In genomic region chr3:14945627-14946026, GRCm38 (mm10) we compare ENCODE assay signal across 30 mouse cellular contexts. TPM values are rescaled to one million over a fixed set of nuclear protein-coding genes. Genes with fewer than 3 reads are reported as not detected.
DNase-seq lines count a peak whose midpoint lies in the region; ATAC-seq and TF ChIP-seq lines count a peak whose summit lies in the region.
"Had no signal": no experiment of that assay in that cellular context is flagged by ENCODE, and none has a peak within 500 bp of the region (broad histone marks: within the 10 kb centered on the region; RNA-seq: fewer than 3 reads in every experiment).

No protein-coding gene starts in this region.

- H3K9me3 ChIP-seq in kidney, embryonic 15.5 days (replicated peaks), result no peaks in the 10 kb centered on the region
- H3K9me3 ChIP-seq: embryonic facial prominence, embryonic 10.5 days; embryonic facial prominence, embryonic 13.5 days; forebrain, embryonic 12.5 days; forebrain, embryonic 15.5 days; G1E; heart, embryonic 12.5 days; heart, embryonic 15.5 days; hindbrain, embryonic 10.5 days; hindbrain, embryonic 13.5 days had no signal

- WGBS in kidney, adult 2 months, result 27% methylated on average over 2 of the region's 2 CpGs
- WGBS in kidney, embryonic 15.5 days, result 63% methylated on average over 2 of the region's 2 CpGs

- H3K4me3 ChIP-seq in kidney, adult 2 months (ENCODE audit: insufficient read depth, low read depth, low read length), result no peak overlapping the region
- H3K4me3 ChIP-seq in kidney, embryonic 15.5 days (replicated peaks), result no peak overlapping the region
- H3K4me3 ChIP-seq: embryonic facial prominence, embryonic 10.5 days; embryonic facial prominence, embryonic 13.5 days; erythroblast, embryonic 14.5 days; forebrain, embryonic 12.5 days; forebrain, embryonic 15.5 days; heart, embryonic 12.5 days; heart, embryonic 15.5 days; hindbrain, embryonic 10.5 days; hindbrain, embryonic 13.5 days had no signal

- peak; percentile 66 for DNase-seq in kidney, adult 2 months
- DNase-seq in kidney, postnatal 25 days, result no peak
- DNase-seq in kidney, postnatal 4 days, result no peak
- peak; percentile 18 for DNase-seq in kidney, postnatal 14 days
- no peak for DNase-seq in natural killer cell, adult 2 months (ENCODE audit: low spot score in 2 of 2)
- DNase-seq: adrenal gland, adult 2 months; adrenal gland, postnatal 14 days; B cell, adult 2 months; cerebellum, adult 11-12 months; cerebellum, adult 8-10 months; cerebellum, postnatal 10 days; cerebellum, postnatal 36 days; embryo, embryonic 11 days; gastrocnemius, postnatal 25 days; heart, adult 18-20 months; heart, postnatal 10 days; heart, postnatal 36 days had no signal

- peaks cover 4% of the 10 kb centered on the region; the same call in 1 of the 2 replicates for H3K4me1 ChIP-seq in kidney, adult 2 months (ENCODE audit: control insufficient read depth, insufficient read depth, low read length)
- H3K4me1 ChIP-seq in kidney, embryonic 15.5 days, result no peaks in the 10 kb centered on the region
- H3K4me1 ChIP-seq: embryonic facial prominence, embryonic 10.5 days; embryonic facial prominence, embryonic 13.5 days; forebrain, embryonic 12.5 days; forebrain, embryonic 15.5 days; heart, embryonic 12.5 days; heart, embryonic 15.5 days; hindbrain, embryonic 10.5 days; hindbrain, embryonic 13.5 days had no signal

- no peak for TF ChIP-seq POLR2A in kidney, adult 2 months (IDR thresholded peaks at IDR 0.05; ENCODE audit: low read depth, low read length)

- no peaks in the 10 kb centered on the region for H3K36me3 ChIP-seq in kidney, adult 2 months (ENCODE audit: control insufficient read depth, insufficient read depth, low read length)
- H3K36me3 ChIP-seq in kidney, embryonic 15.5 days, result no peaks in the 10 kb centered on the region
- H3K36me3 ChIP-seq: embryonic facial prominence, embryonic 10.5 days; embryonic facial prominence, embryonic 13.5 days; forebrain, embryonic 12.5 days; forebrain, embryonic 15.5 days; G1E; heart, embryonic 12.5 days; heart, embryonic 15.5 days; hindbrain, embryonic 10.5 days; hindbrain, embryonic 13.5 days had no signal

- peak overlapping the region; percentile 80 for H3K27ac ChIP-seq in kidney, adult 2 months (ENCODE audit: insufficient read depth, low read depth, low read length)
- no peak overlapping the region for H3K27ac ChIP-seq in kidney, embryonic 15.5 days
- H3K27ac ChIP-seq: embryonic facial prominence, embryonic 10.5 days; embryonic facial prominence, embryonic 13.5 days; forebrain, embryonic 12.5 days; forebrain, embryonic 15.5 days; heart, embryonic 15.5 days; hindbrain, embryonic 10.5 days; hindbrain, embryonic 13.5 days had no signal

- no peaks in the 10 kb centered on the region for H3K27me3 ChIP-seq in kidney, adult 2 months (replicated peaks; ENCODE audit: control insufficient read depth, insufficient read depth, low read length)
- no peaks in the 10 kb centered on the region for H3K27me3 ChIP-seq in kidney, embryonic 15.5 days
- H3K27me3 ChIP-seq: CH12.LX; embryonic facial prominence, embryonic 13.5 days; forebrain, embryonic 12.5 days; forebrain, embryonic 15.5 days; heart, embryonic 12.5 days; heart, embryonic 15.5 days; hindbrain, embryonic 13.5 days had no signal

- ATAC-seq in kidney, embryonic 15.5 days (replicated peaks; ENCODE audit: low FRiP score), result 0 out of 2 replicates have a peak, but pooled peaks have one; percentile 40
- ATAC-seq: forebrain, embryonic 15.5 days; hindbrain, embryonic 16.5 days had no signal

- no peak for TF ChIP-seq CTCF in kidney, adult 2 months (conservative IDR thresholded peaks at IDR 0.05; ENCODE audit: insufficient read depth, insufficient read length, low read depth, low read length)

- H3K4me2 ChIP-seq in kidney, embryonic 15.5 days, result no peak overlapping the region
- H3K4me2 ChIP-seq: embryonic facial prominence, embryonic 13.5 days; forebrain, embryonic 12.5 days; forebrain, embryonic 15.5 days; heart, embryonic 12.5 days; heart, embryonic 15.5 days; hindbrain, embryonic 13.5 days had no signal

- H3K9ac ChIP-seq in kidney, embryonic 15.5 days, result no peak overlapping the region
- H3K9ac ChIP-seq: embryonic facial prominence, embryonic 13.5 days; forebrain, embryonic 12.5 days; forebrain, embryonic 15.5 days; heart, embryonic 12.5 days; heart, embryonic 15.5 days; hindbrain, embryonic 13.5 days had no signal

RNA-seq across cellular contexts. Expression of gene Car2, which starts 59.6 kb away (rescaled TPM):
- polyA plus RNA-seq in kidney, adult 2 months (2012; rRNA removed), result 1,535 and 1,611 TPM in 2 replicates
- polyA plus RNA-seq in kidney, embryonic 15.5 days (2015; fragmentation: Nextera tagmentation; extraction: Ambion mirVana), result 82.4 and 87.0 TPM in 2 replicates

Comparison
In these comparisons a context has a peak if more than half of its experiments do, and no peak if none do; other contexts are left out.
1. DNase-seq: peak in kidney, adult 2 months (single experiment) and kidney, postnatal 14 days (single experiment); none in kidney, postnatal 25 days (0 of 2), kidney, postnatal 4 days (0 of 2) and natural killer cell, adult 2 months (0 of 2).
2. RNA of gene Car2, which starts 59.6 kb away (polyA plus RNA-seq): 1,535 to 1,611 TPM in kidney, adult 2 months; 82.4 to 87.0 TPM in kidney, embryonic 15.5 days; every median in the first group is over 10 times any median in the second.